Mouse (Mus musculus): ENCODE data around the gene Kdm6b.
"Not testable (repeated sequence)": the region's sequence is repeated elsewhere in the genome, so short reads cannot be mapped to it uniquely, and the experiment has no call there.

Kdm6b gene

DNA sequence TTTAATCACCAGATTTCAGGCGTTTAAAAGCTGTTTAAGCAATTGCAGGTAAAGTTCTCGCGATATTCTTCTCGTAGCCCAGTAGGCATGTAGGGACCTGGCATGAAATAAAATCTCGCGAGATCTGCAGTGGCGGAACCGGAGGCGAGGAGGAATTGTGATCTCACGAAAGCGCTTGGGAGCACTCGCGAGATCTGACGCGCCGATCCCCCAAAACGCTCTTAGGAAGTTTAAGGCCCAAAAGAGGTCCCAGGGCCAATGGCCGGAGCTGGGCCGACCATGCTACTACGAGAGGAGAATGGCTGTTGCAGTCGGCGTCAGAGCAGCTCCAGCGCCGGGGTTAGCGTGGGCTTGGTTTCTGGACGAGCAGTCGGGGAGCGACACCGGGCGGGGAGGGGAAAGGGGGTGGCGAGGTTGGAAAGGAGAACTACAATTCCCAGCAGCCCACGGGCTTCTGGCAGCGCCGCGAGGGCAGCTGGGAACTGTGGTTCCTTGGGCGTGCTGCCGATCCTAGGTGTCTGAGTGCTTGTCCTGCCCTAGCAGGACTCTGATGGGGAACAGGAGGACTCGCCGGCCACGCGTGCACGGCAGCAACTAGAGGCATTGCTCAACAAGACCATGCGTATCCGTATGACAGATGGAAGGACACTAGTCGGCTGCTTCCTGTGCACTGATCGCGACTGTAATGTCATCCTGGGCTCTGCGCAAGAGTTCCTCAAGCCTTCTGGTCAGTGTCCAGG is 17.7 kb downstream of the Kdm6b start:
- in situ Hi-C loops (cut with MboI, MseI): no loop called here

DNA sequence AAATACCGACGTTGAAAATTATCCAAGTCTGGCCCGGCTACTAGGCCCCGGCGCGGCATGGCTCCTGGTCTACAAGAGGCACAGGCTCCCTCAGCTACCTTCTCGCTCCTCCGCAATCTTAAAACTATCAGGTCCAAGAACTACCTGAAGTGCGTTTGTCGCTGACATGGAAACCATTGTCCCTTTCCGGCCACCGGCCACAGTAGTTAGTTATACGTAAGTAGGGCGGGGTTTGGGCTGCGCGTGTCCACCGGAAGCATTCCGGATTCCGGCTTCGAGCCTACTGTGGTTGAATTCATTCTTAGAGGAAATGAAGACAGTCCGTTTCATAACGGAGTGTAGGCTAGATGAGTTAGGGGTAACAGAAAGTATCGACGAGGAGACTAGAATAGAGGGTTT is 18.2 kb downstream of the Kdm6b start, which contains the start of the genes Naa38 and Cyb5d1:
Gene Naa38 (plus strand): TSS at position 253 of the 399 bp plus-strand sequence.
Gene Cyb5d1 (minus strand): TSS at position 397 of the 399 bp plus-strand sequence.
- in situ Hi-C loops (cut with MboI, MseI): not testable (repeated sequence)

DNA sequence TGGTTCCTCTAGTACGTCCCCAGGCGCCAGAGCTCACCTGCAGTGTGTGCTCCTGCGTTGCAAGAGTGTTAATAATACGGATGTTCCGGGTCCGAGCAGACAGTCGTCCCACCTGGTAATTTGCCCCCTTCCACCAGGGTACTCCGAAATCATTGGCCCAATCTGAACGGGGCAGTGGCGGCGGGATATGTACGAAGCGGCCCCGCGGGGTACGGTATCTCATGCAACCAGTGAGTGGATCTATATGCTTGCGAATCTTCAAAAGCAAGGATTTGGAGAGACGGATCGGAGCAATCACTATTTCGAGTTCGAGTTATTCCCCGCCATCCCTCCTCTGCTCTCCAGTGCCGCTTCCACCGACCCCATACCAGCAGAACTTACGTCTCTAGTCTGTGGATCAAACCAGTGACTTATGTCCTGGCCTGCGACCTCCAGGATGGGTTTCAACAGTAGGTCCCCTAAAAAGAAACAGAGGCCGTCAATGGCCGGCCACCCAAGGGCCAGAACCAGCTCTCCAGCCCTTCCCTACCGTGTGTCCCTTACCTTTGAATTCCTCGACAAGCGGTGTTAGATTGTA is 18.8 kb downstream of the Kdm6b start:
- in situ Hi-C loops (cut with MboI, MseI): not testable (repeated sequence)

DNA sequence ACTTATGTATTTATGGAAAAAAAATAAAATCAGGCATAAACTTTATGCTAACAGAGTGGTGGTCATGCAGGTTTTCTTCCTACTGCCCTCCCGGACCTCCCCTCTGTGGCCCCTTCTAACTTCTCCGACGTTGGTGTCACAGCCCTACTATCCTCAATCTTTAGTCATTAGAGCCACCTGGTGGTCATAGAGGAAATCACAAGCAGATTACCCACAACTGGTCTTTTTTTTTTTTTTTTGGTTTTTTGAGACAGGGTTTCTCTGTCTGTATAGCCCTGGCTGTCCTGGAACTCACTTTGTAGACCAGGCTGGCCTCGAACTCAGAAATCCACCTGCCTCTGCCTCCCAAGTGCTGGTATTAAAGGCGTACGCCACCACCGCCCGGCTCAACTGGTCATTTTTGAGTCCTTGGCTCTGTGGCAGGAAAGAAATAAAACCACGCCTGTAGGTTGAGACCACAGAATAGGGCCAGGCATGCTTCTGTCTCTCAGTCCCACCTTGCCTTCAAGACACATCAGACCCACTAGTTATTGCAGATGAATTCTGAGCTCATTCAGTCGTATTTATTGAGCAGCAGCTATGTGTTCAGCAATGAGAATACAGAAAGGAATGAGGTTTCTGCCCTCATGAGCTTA is 23.0 kb downstream of the Kdm6b start:
- in situ Hi-C loops (cut with MboI, MseI): no loop called here

DNA sequence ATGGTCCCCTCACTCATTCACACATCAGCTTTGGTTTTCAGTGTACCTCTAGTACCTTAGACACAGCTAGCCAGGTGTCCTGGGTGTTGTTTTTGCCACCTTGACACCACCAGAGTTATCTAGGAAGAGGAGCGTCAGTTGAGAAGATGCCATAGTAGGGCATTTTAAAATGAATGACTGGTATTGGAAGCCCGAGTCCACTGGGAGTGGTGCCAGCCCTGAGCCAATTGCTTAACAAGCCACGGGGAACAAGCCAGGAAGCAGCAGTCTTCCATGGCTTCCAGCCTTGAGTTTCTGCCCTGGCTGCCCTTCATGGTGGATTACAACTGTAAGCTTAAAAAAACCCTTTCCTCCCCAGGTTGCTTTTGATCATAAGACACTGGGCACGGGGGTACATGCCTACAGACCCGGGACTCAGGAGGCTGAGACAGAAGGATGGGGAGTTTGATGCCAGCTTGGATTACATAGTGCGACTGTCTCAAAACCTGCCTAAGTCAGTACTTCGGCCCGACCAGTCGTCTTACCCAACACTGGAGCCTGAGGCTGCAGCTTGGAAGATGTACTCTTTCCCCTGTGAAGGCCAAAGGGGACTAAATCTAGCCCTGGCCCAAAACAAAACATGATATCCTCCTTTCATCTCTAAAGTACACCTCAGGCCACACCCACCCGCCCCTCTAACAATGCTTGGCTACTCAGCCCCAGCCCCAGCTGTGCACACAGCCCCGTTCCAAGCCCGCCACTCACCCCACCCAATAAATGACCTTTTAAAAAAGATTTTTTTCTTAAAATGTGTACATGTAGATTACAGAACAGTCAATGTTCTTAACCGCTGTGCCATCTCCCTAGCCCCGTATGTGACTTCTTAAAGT is 23.7 kb downstream of the Kdm6b start:
- in situ Hi-C loops (cut with MboI, MseI): loop anchor here (5.0 kb wide), 1 partner anchor 57 kb away; no protein-coding TSS in a partner anchor

DNA sequence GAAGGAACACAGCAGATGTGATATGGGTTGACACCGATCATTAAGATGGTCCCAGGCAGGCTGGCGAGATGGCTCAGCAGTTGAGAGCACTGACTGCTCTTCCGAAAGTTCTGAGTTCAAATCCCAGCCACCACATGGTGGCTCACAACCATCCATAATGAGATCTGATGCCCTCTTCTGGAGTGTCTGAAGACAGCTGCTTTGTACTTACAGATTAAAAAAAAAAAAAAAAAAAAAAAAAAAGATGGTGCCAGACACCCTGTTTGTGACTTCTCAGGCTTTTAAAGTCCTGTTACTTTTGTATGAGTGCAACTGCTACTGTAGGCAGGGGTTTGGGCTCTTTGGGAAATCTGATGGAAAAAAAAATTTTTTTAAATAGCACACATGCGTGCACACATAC is 24.8 kb downstream of the Kdm6b start:
- in situ Hi-C loops (cut with MboI, MseI): loop anchor here (5.0 kb wide), 1 partner anchor 56 kb away; no protein-coding TSS in a partner anchor

DNA sequence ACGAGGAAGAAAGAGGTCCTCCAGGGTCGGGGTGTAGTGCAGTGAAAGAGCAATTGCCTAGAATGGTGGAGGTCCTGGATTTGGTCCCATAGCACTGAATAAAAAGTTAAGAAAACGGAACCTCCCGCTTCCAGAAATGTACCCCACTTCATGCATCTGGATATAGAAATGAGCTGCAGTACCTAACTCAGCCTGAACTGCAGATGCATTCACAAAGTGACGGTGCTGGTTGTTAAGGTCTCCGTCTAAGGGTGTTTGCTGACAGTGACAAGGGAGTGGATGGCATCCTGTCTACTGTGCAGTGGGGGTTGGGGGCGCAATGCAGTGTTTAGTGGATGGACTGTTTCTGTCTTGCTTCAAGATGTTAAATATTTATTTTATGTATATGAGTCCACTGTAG is 26.7 kb downstream of the Kdm6b start:
- in situ Hi-C loops (cut with MboI, MseI): loop anchor here (5.0 kb wide), 1 partner anchor 54 kb away; no protein-coding TSS in a partner anchor

DNA sequence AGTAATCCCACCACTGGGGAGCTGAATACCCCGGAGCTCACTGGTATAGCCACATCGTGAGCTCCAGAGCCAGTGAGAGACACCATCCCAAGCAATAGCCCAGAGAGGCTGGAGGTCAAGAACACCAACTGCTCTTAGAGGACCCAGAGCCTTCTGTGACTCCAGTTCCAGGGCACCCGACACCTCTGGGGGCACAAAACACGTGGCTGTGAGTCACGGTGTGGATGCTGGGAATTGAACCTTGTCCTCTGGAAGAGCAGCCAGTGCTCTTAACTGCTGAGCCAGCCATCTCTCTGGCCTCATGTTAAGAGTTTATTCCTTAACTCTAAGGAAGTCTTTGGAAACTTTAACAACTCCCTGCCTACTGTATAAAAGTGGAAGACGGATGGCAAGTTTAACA is 28.5 kb downstream of the Kdm6b start:
- in situ Hi-C loops (cut with MboI, MseI): loop anchor here (5.0 kb wide), 2 partner anchors 53 to 128 kb away; no protein-coding TSS in a partner anchor

DNA sequence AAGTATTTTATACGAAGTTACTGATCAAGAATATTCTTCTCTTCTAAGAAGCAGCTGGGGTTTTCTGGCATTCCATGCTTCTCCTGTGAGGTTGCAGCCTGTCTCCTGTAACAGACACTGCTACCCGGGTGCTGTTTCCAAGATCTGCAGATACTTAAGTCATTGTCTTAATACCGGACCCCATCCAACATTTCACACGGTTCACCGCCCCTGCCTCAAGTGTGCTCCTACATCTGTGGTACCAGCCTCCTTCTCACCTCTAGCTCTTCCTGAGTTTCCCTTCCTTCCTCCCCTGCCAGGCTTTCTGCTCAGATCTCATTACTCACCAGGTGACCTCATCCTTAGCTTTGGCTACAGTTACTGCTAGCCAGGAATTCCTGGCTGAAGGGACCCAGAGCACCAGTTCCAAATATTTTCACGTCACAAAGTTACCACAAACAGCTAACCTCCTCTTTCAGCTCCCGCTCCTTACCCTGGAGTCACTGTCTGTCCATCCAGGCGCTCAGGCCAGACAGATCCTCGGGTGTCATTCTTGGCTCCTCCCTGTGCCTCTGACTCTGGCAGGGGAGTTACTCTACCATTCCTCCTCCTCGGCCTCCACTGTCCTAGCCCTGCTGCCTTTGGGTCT is 30.9 kb downstream of the Kdm6b start:
- in situ Hi-C loops (cut with MboI, MseI): loop anchor here (5.0 kb wide), 1 partner anchor 125 kb away; no protein-coding TSS in a partner anchor

DNA sequence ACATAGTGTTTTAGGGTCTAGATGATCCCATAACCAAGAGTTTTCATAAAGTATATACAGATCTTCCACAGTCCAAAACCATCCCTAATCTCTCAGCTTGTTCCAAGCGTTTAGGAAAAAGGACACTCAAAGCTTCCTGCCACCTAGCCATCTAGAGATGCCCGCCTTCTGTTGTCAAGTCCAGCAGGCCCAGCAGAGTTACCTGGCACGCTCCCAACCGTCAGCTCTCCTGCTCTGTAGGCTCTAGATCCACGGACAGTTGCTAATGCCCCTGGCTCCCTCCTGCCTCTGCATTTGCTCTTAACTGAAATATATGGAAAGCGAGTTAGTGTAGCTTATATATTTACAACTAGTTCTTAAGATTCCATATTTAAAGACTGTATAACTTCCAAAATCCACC is 32.1 kb downstream of the Kdm6b start:
- in situ Hi-C loops (cut with MboI, MseI): loop anchor here (5.0 kb wide), 1 partner anchor 124 kb away; no protein-coding TSS in a partner anchor

DNA sequence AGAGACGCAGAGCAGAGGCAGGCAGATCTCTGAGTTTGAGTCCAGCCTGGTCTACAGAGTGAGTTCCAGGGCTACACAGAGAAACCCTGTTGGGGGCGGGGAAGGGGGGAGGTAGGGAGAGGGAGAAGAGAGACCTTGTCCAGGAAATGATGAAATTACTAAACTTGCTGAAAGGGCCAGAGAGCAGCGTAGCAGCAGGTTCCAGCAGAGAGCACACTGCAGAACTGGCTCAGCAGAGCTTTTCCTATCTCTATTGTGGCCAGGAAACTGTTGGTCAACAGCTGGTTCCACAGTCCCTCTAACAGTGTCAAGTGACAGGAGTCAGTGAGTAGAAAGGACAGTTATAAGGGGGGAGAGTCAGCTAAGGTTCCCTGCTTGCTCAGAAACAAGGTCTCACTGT is 33.9 kb downstream of the Kdm6b start:
- in situ Hi-C loops (cut with MboI, MseI): no loop called here

DNA sequence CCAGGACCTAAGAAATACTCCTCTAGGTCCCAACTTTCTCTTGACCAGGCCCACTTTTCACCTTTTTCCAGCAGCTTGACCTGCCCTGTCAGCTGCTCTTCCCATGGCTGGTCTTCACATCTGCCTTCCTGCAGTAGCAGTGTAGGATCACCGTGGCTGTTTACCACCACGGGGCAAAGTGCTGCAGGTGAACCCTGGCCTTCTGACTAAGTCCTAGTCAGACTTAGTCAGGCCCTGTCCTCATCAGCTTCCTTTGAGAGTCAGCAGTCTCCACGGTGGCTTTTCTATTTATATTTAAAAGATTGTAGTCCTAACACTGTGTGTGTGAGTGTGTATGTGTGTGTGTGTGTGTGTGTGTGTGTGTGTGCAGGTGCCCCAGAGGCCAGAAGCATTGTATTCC is 35.7 kb downstream of the Kdm6b start:
- in situ Hi-C loops (cut with MboI, MseI): no loop called here

DNA sequence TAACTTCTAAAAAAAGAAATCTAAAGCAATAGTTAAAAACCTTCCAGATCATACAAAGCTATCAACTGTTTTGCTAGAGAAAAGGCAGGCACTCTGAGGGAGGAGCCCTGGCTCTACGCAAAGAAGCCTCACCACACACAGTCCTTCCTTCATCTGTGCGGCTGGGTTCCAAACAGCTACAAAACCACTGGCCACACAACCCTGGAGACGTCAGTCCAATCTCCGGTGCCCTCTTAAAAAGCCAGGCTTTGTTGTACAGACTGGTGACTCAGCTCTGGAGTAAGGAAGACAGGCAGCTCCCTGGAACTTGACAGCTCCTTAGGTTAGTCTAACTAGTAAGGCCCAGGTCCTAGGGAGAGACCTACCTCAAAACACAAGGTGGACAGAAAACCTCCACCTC is 37.8 kb downstream of the Kdm6b start:
- in situ Hi-C loops (cut with MboI, MseI): no loop called here

DNA sequence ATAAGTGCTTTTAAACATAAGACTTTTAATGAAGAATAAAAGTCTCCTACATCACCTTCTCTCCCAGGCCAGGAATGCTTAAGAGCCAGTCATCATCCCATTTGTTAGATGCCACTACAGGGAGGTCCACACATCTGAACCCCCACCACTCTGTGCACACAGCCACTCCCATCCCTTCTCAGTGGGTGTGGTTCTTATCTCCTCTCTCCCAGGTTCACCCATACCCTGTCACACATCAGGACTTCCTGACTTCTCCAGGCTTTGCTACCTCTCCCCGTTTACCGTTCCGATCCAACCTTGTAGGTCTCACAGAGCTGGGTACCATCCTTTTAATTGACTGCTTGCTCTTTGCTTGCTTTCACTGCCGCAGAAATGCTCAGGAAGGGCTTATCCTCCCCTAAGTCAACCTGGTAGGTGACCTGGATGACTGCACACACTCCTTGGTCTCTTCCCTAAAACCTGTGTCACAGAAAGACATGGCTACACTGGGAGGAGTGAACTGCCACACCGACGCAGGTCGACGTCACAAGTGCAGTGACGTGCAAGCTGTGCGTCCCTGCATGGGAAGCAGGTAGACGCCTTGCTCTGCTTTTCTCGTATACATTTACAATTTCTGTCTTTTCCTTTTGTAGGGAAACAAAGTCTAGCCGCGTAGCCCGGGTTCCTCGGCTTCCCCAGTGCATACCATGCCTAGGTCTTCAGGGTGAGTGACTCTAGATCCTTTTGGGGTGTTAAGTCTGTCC is 40.1 kb downstream of the Kdm6b start:
- in situ Hi-C loops (cut with MboI, MseI): no loop called here

DNA sequence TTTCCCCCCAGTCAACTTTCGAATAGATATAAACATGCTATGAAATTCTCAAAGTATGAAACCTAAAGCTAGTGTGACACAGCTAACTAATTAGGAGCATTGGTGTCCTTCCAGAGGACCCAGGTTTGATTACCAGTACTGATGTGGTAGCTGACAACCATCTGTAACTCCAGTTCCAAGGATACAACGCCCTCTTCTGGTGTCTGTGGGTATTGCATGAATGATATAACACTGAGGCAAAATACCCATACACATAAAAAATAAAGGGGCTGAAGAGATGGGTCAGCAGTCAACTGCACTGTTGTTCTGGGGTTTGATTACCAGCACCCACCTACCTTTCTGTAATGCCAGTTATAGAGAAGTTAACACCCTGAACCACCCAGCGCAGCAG is 40.7 kb downstream of the Kdm6b start:
- in situ Hi-C loops (cut with MboI, MseI): no loop called here

DNA sequence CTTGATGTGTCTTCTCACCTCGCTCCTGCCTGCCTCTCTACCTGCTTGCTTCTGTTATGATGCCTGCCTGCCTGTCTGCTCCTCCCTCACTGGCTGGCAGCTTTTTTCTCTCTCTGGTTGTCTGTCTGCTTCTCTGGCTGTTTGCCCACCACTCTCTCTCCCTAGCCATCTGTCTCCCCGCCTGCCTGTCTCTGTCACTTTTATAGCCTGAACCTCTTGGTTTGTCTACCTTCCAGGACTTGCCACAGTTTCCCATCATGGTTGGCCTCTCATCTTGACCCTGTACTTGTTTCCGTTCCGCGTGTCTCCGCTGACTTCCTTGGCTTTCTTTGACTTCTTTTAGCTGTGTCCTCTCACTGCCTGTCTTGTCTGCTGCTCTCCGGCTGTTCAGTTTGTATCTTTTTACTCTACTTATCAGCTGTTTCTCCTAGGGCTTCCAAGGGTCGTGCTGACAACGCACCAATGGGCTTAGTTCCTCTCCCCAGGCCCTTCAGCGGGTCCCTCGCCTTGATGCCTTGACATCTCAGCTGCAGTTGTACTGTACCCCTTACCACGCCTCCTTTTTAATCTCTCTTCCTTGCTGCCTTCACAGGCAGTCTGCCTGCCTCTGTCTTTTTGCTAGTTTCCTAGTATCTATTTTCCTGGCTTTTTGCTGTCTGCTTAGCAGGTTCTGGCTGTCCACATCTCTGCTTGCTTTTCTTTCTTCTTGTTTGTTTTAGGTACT is 41.3 kb downstream of the Kdm6b start:
- in situ Hi-C loops (cut with MboI, MseI): no loop called here

DNA sequence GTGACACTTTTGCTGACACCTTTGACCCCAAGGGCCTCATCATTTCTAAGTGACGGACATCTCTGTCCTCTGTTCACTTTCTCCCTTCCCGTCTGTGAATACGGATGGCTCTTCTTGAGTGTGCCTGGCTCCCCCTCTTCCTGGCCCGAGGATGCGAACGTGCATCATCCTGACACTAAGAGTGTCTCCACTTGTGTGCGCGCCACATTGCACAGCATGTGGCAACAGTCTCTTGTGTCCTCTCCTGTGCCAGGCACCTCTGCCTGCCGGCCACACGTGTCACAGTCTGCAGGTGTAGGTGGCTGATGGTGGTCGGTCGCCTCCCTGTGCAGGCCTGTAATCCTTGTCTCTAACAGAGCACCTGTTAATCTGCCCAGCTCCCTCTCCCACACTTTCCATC is 41.9 kb downstream of the Kdm6b start:
- in situ Hi-C loops (cut with MboI, MseI): no loop called here

DNA sequence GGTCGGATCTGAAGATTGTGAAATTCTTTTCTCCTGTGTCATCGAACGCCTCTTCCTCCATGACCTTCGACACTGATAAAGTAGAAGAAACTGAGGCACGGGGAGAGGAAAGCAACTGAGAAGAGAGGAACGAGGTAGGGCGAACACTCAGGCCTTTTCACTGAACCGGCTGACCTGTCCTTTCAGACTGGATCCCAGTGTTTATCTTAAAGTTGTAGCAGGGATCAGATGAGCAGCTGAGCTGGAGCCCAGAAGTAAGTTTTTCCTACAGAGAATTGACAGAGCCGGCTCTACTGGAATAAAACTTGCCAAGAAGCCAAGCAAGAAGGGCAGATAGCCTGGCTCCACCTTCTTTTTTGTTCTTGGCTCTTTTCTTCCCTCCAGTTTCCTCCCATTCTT is 42.7 kb downstream of the Kdm6b start:
- in situ Hi-C loops (cut with MboI, MseI): no loop called here

DNA sequence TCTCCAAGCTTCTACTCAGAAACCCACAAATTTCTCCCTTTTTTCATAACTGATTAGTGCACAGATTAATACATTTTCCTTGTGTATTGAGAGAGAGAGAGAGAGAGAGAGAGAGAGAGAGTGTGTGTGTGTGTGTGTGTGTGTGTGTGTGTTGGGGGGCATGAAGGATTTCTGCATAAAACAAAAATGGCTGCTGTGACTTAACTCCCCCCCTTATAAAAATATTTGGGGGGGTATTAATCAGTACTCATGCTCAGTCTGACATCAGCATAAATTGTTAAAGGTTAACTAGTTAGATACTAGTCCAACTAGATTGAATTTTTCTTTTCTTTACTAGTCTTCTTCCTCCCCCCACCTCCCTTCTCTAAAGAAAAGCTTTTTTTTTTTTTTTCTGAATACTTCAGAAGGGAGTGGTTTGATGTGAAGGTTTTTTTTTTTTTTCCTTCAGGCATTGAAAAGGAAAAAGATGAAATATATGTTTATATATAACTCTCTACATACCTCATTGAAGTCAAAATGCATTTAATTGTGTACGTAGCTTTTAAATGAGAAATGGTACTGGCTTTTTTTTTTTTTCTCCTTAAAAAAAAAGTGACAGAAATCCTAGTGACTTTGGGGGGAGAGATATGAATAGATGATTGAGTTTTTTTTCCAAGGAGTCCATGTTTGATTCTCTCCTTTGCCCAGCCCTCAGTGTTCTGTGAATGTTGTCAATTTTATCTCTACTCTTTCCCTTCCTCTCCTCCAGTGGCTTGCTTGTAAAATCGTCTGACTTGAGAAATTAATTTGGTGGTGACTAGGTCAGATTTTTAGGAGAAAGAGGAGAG is 43.3 kb downstream of the Kdm6b start:
- in situ Hi-C loops (cut with MboI, MseI): no loop called here

Measured in regulatory T cell (primary cell).